Mouse (Mus musculus) urinary bladder, adult 2 months (tissue): ENCODE data around the gene Pex7. TPM values are rescaled to one million over a fixed set of nuclear protein-coding genes. Genes with fewer than 3 reads are reported as not detected.

Source experiments
- polyA plus RNA-seq: library from polyadenylated mRNA; depleted of rRNA; stranded (reverse); fragments of >200 nt; gene quantifications from 2 replicates; pipeline ENCODE4 v1.2.3, GENCODE M21; 2012; rRNA removed

Gene Pex7
- polyA plus RNA-seq, 1 experiment = 38.2 TPM

Other genes starting within 250 kb of the Pex7 start
- 0.14 and 0.18 TPM in 2 replicates for gene Il20ra, start 195.1 kb downstream of the Pex7 start, polyA plus RNA-seq
- 0.39 and 0.47 TPM in 2 replicates for gene Slc35d3, start 56.2 kb downstream of the Pex7 start, polyA plus RNA-seq
- 20.6 and 23.3 TPM in 2 replicates for gene Map3k5, start 26.8 kb upstream of the Pex7 start, polyA plus RNA-seq
- gene Map7, start 240.8 kb upstream of the Pex7 start, polyA plus RNA-seq = 9.2 and 14.8 TPM in 2 replicates